Mouse (Mus musculus) lung, postnatal 0 days (tissue): Measurements from ENCODE around the gene March10. TPM values are rescaled to one million over a fixed set of nuclear protein-coding genes. Genes with fewer than 3 reads are reported as not detected.

Source experiments
- ATAC-seq: fragments of 200-750 bp; cut with Nextera tagmentation; 2 replicates; pipeline ENCODE4 v1.8.0; 2017; ENCODE audit warnings: moderate library complexity
- DNase-seq: peaks from one replicate; pipeline ENCODE4 v3.0.0-alpha.2; 2016; ENCODE audit warnings: low spot score
- H3K27ac ChIP-seq: fragments of 300-500 bp; sonication (generic); 2 replicates; pipeline ENCODE4 v1.5.1; 2014; ENCODE audit warnings: antibody characterized with exemption, mild to moderate bottlenecking, low read length, mixed read lengths
- H3K27me3 ChIP-seq: fragments of 300-500 bp; sonication (generic); replicated peaks from 2 replicates; pipeline ENCODE4 v1.6.1; 2014; ENCODE audit warnings: low read length, mixed read lengths; ENCODE audit not compliant: insufficient read depth
- H3K36me3 ChIP-seq: fragments of 300-500 bp; sonication (generic); 2 replicates; pipeline ENCODE4 v1.6.1; 2014; ENCODE audit warnings: low read length, mixed read lengths; ENCODE audit not compliant: insufficient read depth
- H3K4me1 ChIP-seq: fragments of 300-500 bp; sonication (generic); 2 replicates; pipeline ENCODE4 v1.6.1; 2014; ENCODE audit warnings: antibody characterized with exemption, low read depth, low read length, mixed read lengths; ENCODE audit not compliant: insufficient read depth
- H3K4me2 ChIP-seq: fragments of 300-500 bp; sonication (generic); replicated peaks from 2 replicates; pipeline ENCODE4 v1.6.1; 2014; ENCODE audit warnings: low read depth, mild to moderate bottlenecking, low read length, moderate library complexity, mixed read lengths
- H3K4me3 ChIP-seq: fragments of 300-500 bp; sonication (generic); 2 replicates; pipeline ENCODE4 v1.5.1; 2014; ENCODE audit warnings: low read depth, low read length
- H3K9ac ChIP-seq: fragments of 300-500 bp; sonication (generic); replicated peaks from 2 replicates; pipeline ENCODE4 v1.6.1; 2014; ENCODE audit warnings: low read depth, mild to moderate bottlenecking
- H3K9me3 ChIP-seq: fragments of 300-500 bp; sonication (generic); 2 replicates; pipeline ENCODE4 v1.6.1; 2016; ENCODE audit warnings: low read length, mixed read lengths
- CTCF ChIP-seq: IDR thresholded peaks from 2 replicates; pipeline ENCODE4 v1.5.1; 2016; ENCODE audit warnings: antibody characterized with exemption, mild to moderate bottlenecking
- EP300 ChIP-seq: IDR thresholded peaks from 2 replicates; pipeline ENCODE4 v1.6.1; 2016; ENCODE audit warnings: antibody characterized with exemption, mild to moderate bottlenecking, control low read depth
- WGBS: fragments of 180-500 bp; shearing (Covaris S2); extraction: QIAGEN DNeasy Blood & Tissue Kit; methylation state at CpG from one replicate; pipeline ENCODE4 v1.1.7; 2014; 5-methylcytosine and 5-hydroxymethylcytosine counted together
- polyA plus RNA-seq: library from polyadenylated mRNA; unstranded; fragments of >200 nt; fragmentation: Nextera tagmentation; extraction: Ambion mirVana; gene quantifications from 2 replicates; pipeline ENCODE4 v1.2.1, GENCODE M21; 2015

March10 gene
- polyA plus RNA-seq, 1 experiment from 2014 or later, result 0.27 TPM

- DNase-seq (peak; percentile 55), ATAC-seq (peak; percentile 81)
- Histone ChIP-seq H3K4me1 (peaks cover 7% of the 10 kb centered on the region; the same call in 1 of the 2 replicates), H3K27ac (0 out of 2 replicates have a peak overlapping the region, but pooled peaks have one; percentile 20), H3K9ac (no peak overlapping the region), H3K9me3 (no peaks in the 10 kb centered on the region), H3K27me3 (no peaks in the 10 kb centered on the region), H3K4me3 (no peak overlapping the region), H3K36me3 (no peaks in the 10 kb centered on the region), H3K4me2 (no peak overlapping the region)
- peak; percentile 49 for TF ChIP-seq CTCF
- no peak for TF ChIP-seq EP300
- 40% methylated on average over 8 of the region's 8 CpGs for WGBS
These were observed 12.6 kb upstream of the March10 start for GRCm38 (mm10) chr11:105469091-105469507.

- H3K27ac ChIP-seq, result no peak overlapping the region
- H3K4me2 ChIP-seq, result no peak overlapping the region
- no peak for DNase-seq
- no peak overlapping the region for H3K9ac ChIP-seq
- H3K4me3 ChIP-seq, result no peak overlapping the region
- peaks cover 7% of the 10 kb centered on the region; the same call in 1 of the 2 replicates for H3K4me1 ChIP-seq
- TF ChIP-seq EP300 (no peak), CTCF (no peak)
- H3K36me3 ChIP-seq, result no peaks in the 10 kb centered on the region
- H3K9me3 ChIP-seq, result no peaks in the 10 kb centered on the region
- H3K27me3 ChIP-seq, result no peaks in the 10 kb centered on the region
- 64% methylated on average over 5 of the region's 5 CpGs for WGBS
- no peak for ATAC-seq
These were observed 11.9 kb upstream of the March10 start for GRCm38 (mm10) chr11:105468436-105468835.

GRCm38 (mm10) chr11:105467816-105468215 is 11.3 kb upstream of the March10 start:
- WGBS, result 90% methylated on average over 3 of the region's 3 CpGs
- H3K27ac ChIP-seq, result no peak overlapping the region

GRCm38 (mm10) chr11:105467266-105467665 is 10.7 kb upstream of the March10 start:
- 39% methylated on average over 9 of the region's 9 CpGs for WGBS
- Histone ChIP-seq H3K9me3 (no peaks in the 10 kb centered on the region), H3K27ac (no peak overlapping the region), H3K9ac (no peak overlapping the region), H3K4me1 (peaks cover 7% of the 10 kb centered on the region; the same call in 1 of the 2 replicates), H3K4me2 (no peak overlapping the region), H3K27me3 (no peaks in the 10 kb centered on the region), H3K36me3 (no peaks in the 10 kb centered on the region), H3K4me3 (no peak overlapping the region)
- TF ChIP-seq EP300, result no peak
- TF ChIP-seq CTCF, result no peak
- ATAC-seq, result peak; percentile 27; the same call in 1 of the 2 replicates
- peak; percentile 27 for DNase-seq

More at GRCm38 (mm10) chr11:105467816-105468215, 11.3 kb upstream of the March10 start:
- DNase-seq (no peak), ATAC-seq (no peak)
- H3K4me2 ChIP-seq, result no peak overlapping the region
- no peak overlapping the region for H3K9ac ChIP-seq
- peaks cover 7% of the 10 kb centered on the region; the same call in 1 of the 2 replicates for H3K4me1 ChIP-seq
- H3K36me3 ChIP-seq, result no peaks in the 10 kb centered on the region
- no peak for TF ChIP-seq CTCF
- no peak for TF ChIP-seq EP300
- H3K27me3 ChIP-seq, result no peaks in the 10 kb centered on the region
- no peaks in the 10 kb centered on the region for H3K9me3 ChIP-seq
- no peak overlapping the region for H3K4me3 ChIP-seq

- Histone ChIP-seq H3K27ac (no peak overlapping the region), H3K9ac (no peak overlapping the region)
These were observed 10.2 kb upstream of the March10 start for GRCm38 (mm10) chr11:105466756-105467155.

GRCm38 (mm10) chr11:105465488-105465887 is 9.0 kb upstream of the March10 start:
- 61% methylated on average over 9 of the region's 9 CpGs for WGBS
- H3K27me3 ChIP-seq, result no peaks in the 10 kb centered on the region
- H3K9me3 ChIP-seq, result no peaks in the 10 kb centered on the region
- no peak for DNase-seq
- no peak overlapping the region for H3K27ac ChIP-seq
- TF ChIP-seq EP300, result no peak
- no peak for TF ChIP-seq CTCF
- H3K9ac ChIP-seq, result no peak overlapping the region
- ATAC-seq, result no peak
- no peak overlapping the region for H3K4me3 ChIP-seq
- no peaks in the 10 kb centered on the region for H3K36me3 ChIP-seq
- H3K4me2 ChIP-seq, result no peak overlapping the region
- H3K4me1 ChIP-seq, result peaks cover 7% of the 10 kb centered on the region; the same call in 1 of the 2 replicates

More at GRCm38 (mm10) chr11:105466756-105467155, 10.2 kb upstream of the March10 start:
- no peak for TF ChIP-seq CTCF
- no peak for TF ChIP-seq EP300
- Histone ChIP-seq H3K4me1 (peaks cover 7% of the 10 kb centered on the region; the same call in 1 of the 2 replicates), H3K9me3 (no peaks in the 10 kb centered on the region), H3K4me2 (no peak overlapping the region), H3K27me3 (no peaks in the 10 kb centered on the region), H3K36me3 (no peaks in the 10 kb centered on the region), H3K4me3 (no peak overlapping the region)
- 41% methylated on average over 4 of the region's 4 CpGs for WGBS
- peak; percentile 21 for DNase-seq
- no peak for ATAC-seq
